Mouse (Mus musculus) lung, adult 18-20 months (tissue): ENCODE measurements around the gene Sf3b2.

Experiments used
- DNase-seq, 2 experiments: peaks; one replicate each; pipeline ENCODE4 v3.0.0; 2022; ENCODE audit warnings: mixed read lengths in 2 of 2

Gene Sf3b2

GRCm38 (mm10) chr19:5272801-5273733 lies 22.2 kb downstream of the Sf3b2 start, which contains the start of gene Pacs1:
Gene Pacs1 (minus strand): TSS chr19:5273119.
- DNase-seq = peak; percentile 89 to 92

DNA sequence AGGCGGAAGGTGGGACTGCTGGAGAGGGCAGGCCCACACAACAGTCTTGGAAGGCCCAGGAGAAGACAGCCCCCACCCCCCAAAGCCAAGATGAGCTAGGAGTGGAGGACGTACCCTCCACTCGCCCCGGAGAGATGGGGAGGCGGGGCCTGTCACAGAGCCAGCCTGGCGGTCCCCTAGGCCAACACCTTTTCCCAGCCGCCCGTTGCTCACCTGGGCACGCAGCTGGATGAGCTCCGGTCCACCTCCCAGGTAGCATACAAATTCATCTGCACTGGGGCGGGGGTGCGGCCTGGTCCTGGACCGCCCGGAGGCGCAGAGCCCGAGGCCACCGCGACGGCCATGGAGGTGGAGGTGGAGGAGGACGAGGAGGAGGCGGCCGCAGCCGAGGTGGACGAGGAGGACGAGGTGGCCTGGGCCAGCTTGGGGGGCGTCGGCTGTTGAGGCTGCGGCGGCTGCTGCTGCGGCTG lies 22.9 kb downstream of the Sf3b2 start:
- DNase-seq = peak; percentile 39 to 55

- no peak for DNase-seq
These were observed 23.8 kb downstream of the Sf3b2 start for GRCm38 (mm10) chr19:5271430-5271829.

DNA sequence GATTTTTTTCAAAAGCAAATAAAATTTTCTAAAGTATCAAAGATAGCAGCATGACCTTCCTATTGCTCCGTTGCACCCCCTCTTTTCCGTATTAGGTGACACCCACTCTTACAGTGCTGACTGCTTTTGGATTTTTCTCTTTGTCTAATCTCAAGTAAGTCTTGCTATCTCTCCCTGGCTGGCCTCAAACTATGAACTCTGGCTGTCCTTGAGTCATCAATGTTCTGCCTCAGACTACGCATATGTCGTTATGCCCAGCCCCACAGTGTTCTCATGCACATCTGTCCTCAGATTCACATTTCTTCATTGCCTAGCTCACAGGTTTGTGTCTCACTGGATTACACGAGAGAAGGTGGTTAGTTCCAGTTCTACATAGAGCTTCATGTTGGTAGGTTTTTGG lies 25.9 kb downstream of the Sf3b2 start:
- DNase-seq = no peak

DNA sequence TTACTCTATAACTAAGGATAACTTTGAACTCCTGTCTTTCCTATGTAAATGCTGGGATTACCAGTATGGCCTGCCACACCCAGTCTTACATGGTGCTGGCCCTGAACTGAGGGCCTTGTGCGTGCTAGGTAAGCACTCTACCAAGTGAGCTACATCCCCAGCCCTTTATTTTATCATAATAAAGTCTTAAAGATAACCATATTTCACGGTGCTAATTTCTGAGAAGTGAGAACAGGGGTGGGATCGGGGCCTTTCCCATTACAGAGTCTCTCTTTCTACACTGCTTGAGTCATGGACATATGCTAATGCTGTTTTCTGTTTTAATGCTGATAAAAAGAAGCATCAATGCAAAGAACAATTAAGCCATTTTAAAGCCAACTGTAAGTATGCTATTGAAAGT lies 26.4 kb downstream of the Sf3b2 start:
- no peak for DNase-seq

- no peak for DNase-seq
These were observed 27.2 kb downstream of the Sf3b2 start for GRCm38 (mm10) chr19:5268017-5268416.

GRCm38 (mm10) chr19:5267015-5267414 lies 28.2 kb downstream of the Sf3b2 start:
- no peak for DNase-seq

DNA sequence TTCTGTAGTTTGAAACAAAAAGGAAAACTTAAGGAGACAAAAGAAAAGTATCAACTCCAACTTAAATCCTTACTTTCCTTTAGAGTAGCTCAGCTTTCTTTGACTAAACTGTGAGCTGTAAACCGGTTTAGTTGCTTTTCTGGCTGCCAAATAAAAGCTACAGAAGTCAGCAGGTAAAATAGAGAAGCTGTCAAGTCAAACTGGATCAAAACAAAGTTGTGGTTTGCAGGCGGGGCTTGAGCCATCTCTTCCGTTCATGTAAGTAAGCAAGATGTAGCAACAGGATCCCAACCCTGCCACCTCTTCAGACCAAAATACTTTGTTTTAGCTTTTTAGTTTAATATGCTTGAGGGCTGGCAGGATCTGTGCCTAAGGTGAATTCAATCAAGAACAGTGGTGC lies 38.1 kb downstream of the Sf3b2 start:
- DNase-seq = peak; percentile 41 to 44

DNA sequence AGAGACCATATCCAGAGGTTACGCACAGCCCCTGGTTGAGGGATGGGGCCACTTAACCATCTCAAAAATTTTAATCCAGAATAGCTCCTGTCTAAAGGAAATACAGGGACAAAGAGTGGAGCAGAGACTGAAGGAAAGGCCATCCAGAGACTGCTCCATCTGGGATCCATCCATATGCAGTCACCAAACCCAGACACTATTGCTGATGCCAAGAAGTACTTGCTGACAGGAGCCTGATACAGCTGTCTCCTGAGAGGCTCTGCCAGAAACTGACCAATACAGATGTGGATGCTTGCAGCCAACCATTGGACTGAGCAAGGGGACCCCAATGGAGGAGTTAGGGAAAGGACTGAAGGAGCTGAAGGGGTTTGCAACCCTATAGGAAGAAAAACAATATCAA lies 58.3 kb downstream of the Sf3b2 start:
- DNase-seq = peak in 1 of 2 experiments; percentile 48

GRCm38 (mm10) chr19:5232696-5233095 lies 62.6 kb downstream of the Sf3b2 start:
- DNase-seq = no peak

DNA sequence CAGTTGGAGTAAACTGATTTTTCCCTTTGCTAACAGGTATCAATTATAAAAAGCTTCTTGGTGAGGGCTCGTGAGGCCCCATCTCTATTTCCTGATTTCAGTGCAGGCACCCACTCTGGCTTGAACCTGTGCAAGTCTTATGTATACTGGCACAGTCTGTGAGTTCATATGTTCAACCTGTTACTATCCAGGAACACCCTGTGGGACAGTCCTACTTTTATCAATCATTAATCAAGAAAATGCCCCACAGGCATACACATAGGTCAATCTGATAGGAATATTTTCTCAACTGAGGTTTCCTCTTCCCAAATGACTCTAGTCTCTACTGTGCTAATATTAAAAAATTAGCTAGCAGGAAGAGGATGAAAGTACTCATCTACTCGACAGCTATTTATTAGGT lies 65.1 kb downstream of the Sf3b2 start:
- no peak for DNase-seq

- DNase-seq = no peak
These were observed 70.6 kb downstream of the Sf3b2 start for GRCm38 (mm10) chr19:5224624-5225023.

- no peak for DNase-seq
These were observed 71.2 kb downstream of the Sf3b2 start for GRCm38 (mm10) chr19:5224077-5224476.
